Mouse (Mus musculus) ES-Bruce4 (cell line): ENCODE data around the gene Erp29.

Source experiments
- CTCF ChIP-seq: IDR thresholded peaks from one replicate; pipeline ENCODE4 v1.8.1; 2011; ENCODE audit warnings: low read depth, low read length
- EP300 ChIP-seq: IDR thresholded peaks from 2 replicates; pipeline ENCODE4 v1.6.1; 2011; ENCODE audit warnings: low read depth, low read length; ENCODE audit not compliant: insufficient read depth
- POLR2A ChIP-seq: IDR thresholded peaks from one replicate; pipeline ENCODE4 v1.8.1; 2011; ENCODE audit warnings: low read length; ENCODE audit not compliant: insufficient read depth

DNA sequence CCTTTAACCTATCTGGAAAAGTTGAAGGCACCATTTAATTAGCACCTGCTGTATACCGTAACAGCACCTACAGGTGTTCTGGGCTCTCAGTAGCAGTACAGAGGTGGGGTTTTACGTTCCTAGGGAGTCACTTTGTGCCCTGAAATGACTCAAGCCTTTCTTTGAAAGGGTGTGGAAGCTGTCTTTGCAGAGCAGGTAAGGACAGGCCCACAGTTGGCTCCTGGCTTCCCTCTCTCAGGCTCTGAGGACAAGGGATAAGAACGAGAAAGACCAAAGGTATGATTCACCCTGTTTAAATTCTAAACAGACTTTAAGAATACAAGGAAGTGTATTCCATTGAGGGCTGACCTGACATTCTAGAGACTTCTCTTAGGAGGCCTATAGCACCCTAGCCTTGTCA, 58.9 kb downstream of the Erp29 start:
- no peak for TF ChIP-seq CTCF
- no peak for TF ChIP-seq POLR2A
- no peak for TF ChIP-seq EP300
